Mouse (Mus musculus) heart, adult 2 months (tissue): Measurements from ENCODE around the gene Smc4. TPM values are rescaled to one million over a fixed set of nuclear protein-coding genes. Genes with fewer than 3 reads are reported as not detected.

Experiments
- DNase-seq, 2 experiments: peaks; one replicate each; pipeline ENCODE4 v3.0.0; 2021
- H3K27ac ChIP-seq: fragments of 200-600 bp; 2 replicates; pipeline ENCODE4 v1.8.1; 2022
- H3K27me3 ChIP-seq: fragments of 200-500 bp; 2 replicates; pipeline ENCODE4 v1.6.1; 2012; ENCODE audit warnings: mild to moderate bottlenecking, low read length, inconsistent platforms, mixed read lengths; ENCODE audit not compliant: control insufficient read depth, insufficient read depth
- H3K36me3 ChIP-seq: fragments of 200-500 bp; 2 replicates; pipeline ENCODE4 v1.6.1; 2012; ENCODE audit warnings: low read length, inconsistent platforms; ENCODE audit not compliant: control insufficient read depth, insufficient read depth
- H3K4me1 ChIP-seq: fragments of 200-500 bp; 2 replicates; pipeline ENCODE4 v1.6.1; 2011; ENCODE audit warnings: low read length; ENCODE audit not compliant: control insufficient read depth, insufficient read depth
- H3K4me3 ChIP-seq: fragments of 200-600 bp; 2 replicates; pipeline ENCODE4 v1.8.1; 2022
- H3K79me2 ChIP-seq: fragments of 200-500 bp; replicated peaks from 2 replicates; pipeline ENCODE4 v1.6.1; 2012; ENCODE audit warnings: mild to moderate bottlenecking, inconsistent platforms, low read length, moderate library complexity, mixed read lengths; ENCODE audit not compliant: control insufficient read depth, insufficient read depth
- H3K9ac ChIP-seq: fragments of 200-500 bp; 2 replicates; pipeline ENCODE4 v1.6.1; 2012; ENCODE audit warnings: low read depth, mild to moderate bottlenecking, control low read depth, inconsistent platforms, low read length, mixed read lengths
- CTCF ChIP-seq: fragments of 200-600 bp; IDR thresholded peaks from 2 replicates; pipeline ENCODE4 v1.8.1; 2022; ENCODE audit warnings: antibody characterized with exemption, mild to moderate bottlenecking, moderate library complexity
- EP300 ChIP-seq: fragments of 200-500 bp; IDR thresholded peaks from 2 replicates; pipeline ENCODE4 v1.6.1; 2011; ENCODE audit warnings: low read depth, low read length, control low read depth; ENCODE audit not compliant: insufficient read depth
- POLR2A ChIP-seq: fragments of 200-500 bp; IDR thresholded peaks from 2 replicates; pipeline ENCODE4 v1.6.1; 2011; ENCODE audit warnings: mild to moderate bottlenecking, low read depth, low read length, control low read depth; ENCODE audit not compliant: insufficient read depth
- WGBS: fragments of 180-500 bp; shearing (Covaris S2); methylation state at CpG from one replicate; pipeline ENCODE4 v1.1.7; 2018; 5-methylcytosine and 5-hydroxymethylcytosine counted together
- intact Hi-C: fragments of 180-260 bp; cut with DNase I; formaldehyde crosslinking; loops from one replicate; pipeline ENCODE4 v1.15.1; 2025
- microRNA-seq, 2 experiments: library from miRNA; unstranded; fragments of <30 nt; microRNA quantifications; one replicate each; pipeline ENCODE4 v1.2.0; 2021
- polyA plus RNA-seq: library from polyadenylated mRNA; depleted of rRNA; stranded (reverse); fragments of >200 nt; gene quantifications from 2 replicates; pipeline ENCODE4 v1.2.3, GENCODE M21; 2012; rRNA removed
- total RNA-seq, 2 experiments: library from RNA; stranded (reverse); gene quantifications; 2 replicates each; pipeline ENCODE4 v1.2.3; 2021

Smc4 gene
- total and polyA plus RNA-seq, 3 experiments, result 1.5 to 12.0 (median 11.1) TPM

DNA sequence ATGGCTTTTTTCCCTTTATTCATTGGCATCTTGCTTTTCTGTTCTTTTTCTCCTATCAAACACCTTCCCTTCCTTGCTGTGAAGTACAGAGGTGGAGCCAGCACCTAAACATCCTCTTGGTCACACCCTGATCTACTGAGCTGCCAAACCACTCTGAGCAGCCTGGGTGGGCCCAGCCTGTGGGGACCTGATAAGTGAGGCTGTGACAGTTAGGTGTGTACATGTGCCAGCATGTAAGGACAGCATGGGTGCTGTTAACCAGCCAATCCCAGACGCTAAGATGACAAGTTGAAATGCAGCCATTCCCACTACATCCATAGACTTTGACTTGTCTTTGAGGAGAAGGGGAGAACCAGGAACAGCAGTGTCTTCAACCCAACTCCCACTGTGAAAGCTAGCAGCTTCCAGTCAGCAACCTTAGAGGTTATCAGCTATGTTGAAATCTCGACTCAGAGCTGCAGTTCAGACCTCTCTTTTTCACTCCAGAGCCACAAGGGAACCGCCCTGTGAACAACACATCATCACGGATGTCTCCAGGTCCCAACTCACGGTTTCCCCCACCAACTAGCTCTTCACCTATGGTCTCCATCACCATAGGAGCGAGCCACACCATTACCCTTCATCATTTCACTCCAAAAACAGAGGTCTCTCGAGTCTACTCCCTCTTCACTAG lies 50.4 kb downstream of the Smc4 start:
- Histone ChIP-seq H3K79me2 (no peaks in the 10 kb centered on the region), H3K27ac (no peak overlapping the region), H3K27me3 (no peaks in the 10 kb centered on the region), H3K9ac (no peak overlapping the region), H3K36me3 (no peaks in the 10 kb centered on the region), H3K4me3 (no peak overlapping the region), H3K4me1 (no peaks in the 10 kb centered on the region)
- no peak for DNase-seq
- no peak for TF ChIP-seq CTCF
- intact Hi-C loops, result no loop called here
- WGBS, result 63% methylated on average over 7 of the region's 7 CpGs

- intact Hi-C loops, result no loop called here
- TF ChIP-seq POLR2A, result no peak
- no peak for TF ChIP-seq EP300
- no peak for TF ChIP-seq CTCF
- WGBS, result 81% methylated on average over 3 of the region's 3 CpGs
- H3K27ac ChIP-seq, result no peak overlapping the region
- H3K79me2 ChIP-seq, result no peaks in the 10 kb centered on the region
- no peak overlapping the region for H3K4me3 ChIP-seq
- DNase-seq, result no peak
- no peak overlapping the region for H3K9ac ChIP-seq
- no peaks in the 10 kb centered on the region for H3K4me1 ChIP-seq
- no peaks in the 10 kb centered on the region for H3K36me3 ChIP-seq
- H3K27me3 ChIP-seq, result no peaks in the 10 kb centered on the region
Measured at GRCm38 (mm10) chr3:69055871-69056270, 51.3 kb downstream of the Smc4 start.

- no peaks in the 10 kb centered on the region for H3K79me2 ChIP-seq
- no peak for DNase-seq
- no peaks in the 10 kb centered on the region for H3K36me3 ChIP-seq
- intact Hi-C loops, result no loop called here
- H3K4me3 ChIP-seq, result no peak overlapping the region
- H3K9ac ChIP-seq, result no peak overlapping the region
- no peaks in the 10 kb centered on the region for H3K4me1 ChIP-seq
- H3K27me3 ChIP-seq, result no peaks in the 10 kb centered on the region
- TF ChIP-seq POLR2A (no peak), CTCF (no peak), EP300 (no peak)
- no peak overlapping the region for H3K27ac ChIP-seq
- WGBS, result 100% methylated on average over 4 of the region's 4 CpGs
Measured at GRCm38 (mm10) chr3:69060672-69061071, 56.1 kb downstream of the Smc4 start.

- WGBS, result 53% methylated on average over 1 of the region's 1 CpGs
- Histone ChIP-seq H3K36me3 (no peaks in the 10 kb centered on the region), H3K4me3 (no peak overlapping the region), H3K27me3 (no peaks in the 10 kb centered on the region), H3K9ac (no peak overlapping the region), H3K79me2 (no peaks in the 10 kb centered on the region), H3K4me1 (no peaks in the 10 kb centered on the region), H3K27ac (no peak overlapping the region)
- TF ChIP-seq CTCF (no peak), POLR2A (no peak), EP300 (no peak)
- DNase-seq, result no peak
- intact Hi-C loops, result no loop called here
Measured at GRCm38 (mm10) chr3:69062764-69063163, 58.2 kb downstream of the Smc4 start.

DNA sequence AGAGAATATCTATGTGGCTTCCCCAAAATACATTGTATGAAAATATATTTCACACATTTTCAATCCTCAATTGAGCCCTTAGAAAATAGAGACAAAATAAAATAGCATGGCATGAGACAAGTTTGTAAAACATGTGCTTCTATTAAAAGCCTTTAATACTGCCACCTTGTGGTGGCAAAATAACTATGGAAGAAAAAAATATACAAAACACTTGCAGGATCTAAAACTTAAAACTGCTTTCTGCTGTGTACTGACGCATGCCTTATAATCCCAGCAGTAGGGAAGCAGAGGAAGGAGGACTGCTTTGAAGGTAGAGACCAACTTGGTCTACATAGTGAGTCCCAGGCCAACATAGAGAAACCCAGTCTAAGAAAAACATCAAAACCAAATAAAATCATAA lies 59.5 kb downstream of the Smc4 start:
- Histone ChIP-seq H3K36me3 (no peaks in the 10 kb centered on the region), H3K27ac (no peak overlapping the region), H3K79me2 (no peaks in the 10 kb centered on the region), H3K4me3 (no peak overlapping the region), H3K9ac (no peak overlapping the region), H3K27me3 (no peaks in the 10 kb centered on the region), H3K4me1 (no peaks in the 10 kb centered on the region)
- TF ChIP-seq POLR2A (no peak), CTCF (peak; percentile 79)
- 18% methylated on average over 1 of the region's 1 CpGs for WGBS
- intact Hi-C loops, result no loop called here
- DNase-seq, result no peak

Small RNA genes lying within 50 kb of the gene (microRNA-seq; reads per million reads assigned to microRNA genes)
- gene Mir15b, result 4,722 to 15,400 reads per million in 2 experiments
- gene Mir16-2, result 234 to 385 reads per million in 2 experiments

Other genes starting within 250 kb of the Smc4 start
- 1 to 10 TPM in 1 of 2 experiments, under 1 TPM in 1; 0.64 to 1.2 TPM for gene 1110032F04Rik, start 135.2 kb upstream of the Smc4 start, total RNA-seq
- gene 1110032F04Rik, start 135.2 kb upstream of the Smc4 start, polyA plus RNA-seq, result 0.44 and 0.76 TPM in 2 replicates
- 1 to 10 TPM; 4.8 to 5.1 TPM for gene Ift80, start 168 bp upstream of the Smc4 start, total RNA-seq
- gene Ift80, start 168 bp upstream of the Smc4 start, polyA plus RNA-seq, result 1.3 and 3.5 TPM in 2 replicates
- 1 to 10 TPM; 2.1 to 2.2 TPM for gene Trim59, start 40.0 kb downstream of the Smc4 start, total RNA-seq
- gene Trim59, start 40.0 kb downstream of the Smc4 start, polyA plus RNA-seq, result 0.20 TPM in 2 replicates
- 10 to 100 TPM; 81.5 to 94.6 TPM for gene Kpna4, start 122.4 kb downstream of the Smc4 start, total RNA-seq
- gene Kpna4, start 122.4 kb downstream of the Smc4 start, polyA plus RNA-seq, result 14.4 and 29.9 TPM in 2 replicates
- gene Arl14, start 217.7 kb downstream of the Smc4 start, total RNA-seq, result not detected
- gene Arl14, start 217.7 kb downstream of the Smc4 start, polyA plus RNA-seq, result not detected in 2 replicates